In genomic region chr3:129984797-129985196, GRCm38 (mm10) we compare ENCODE assay signal across 22 mouse cellular contexts.
"Had no signal": no experiment of that assay in that cellular context is flagged by ENCODE, and none has a peak within 500 bp of the region (broad histone marks: within the 10 kb centered on the region; RNA-seq: fewer than 3 reads in every experiment).

No protein-coding gene starts in this region.

- H3K9me3 ChIP-seq: heart, embryonic 10.5 days; heart, embryonic 12.5 days; hindbrain, embryonic 10.5 days; hindbrain, embryonic 12.5 days; kidney, embryonic 15.5 days; limb, embryonic 10.5 days; limb, embryonic 12.5 days; liver, embryonic 13.5 days had no signal

- H3K27me3 ChIP-seq: heart, embryonic 12.5 days; hindbrain, embryonic 12.5 days; kidney, embryonic 15.5 days; limb, embryonic 12.5 days; liver, embryonic 13.5 days had no signal

- DNase-seq: gastrocnemius, adult 2 months; gastrocnemius, postnatal 10 days; gastrocnemius, postnatal 25 days; heart, adult 18-20 months; heart, postnatal 10 days; kidney, adult 11 months; kidney, adult 2 months; kidney, adult 9 months; kidney, postnatal 14 days; liver, embryonic 13.5 days had no signal

- ATAC-seq: hindbrain, embryonic 16.5 days; intestine, embryonic 16.5 days had no signal

- H3K27ac ChIP-seq: gastrocnemius, adult 2 months; heart, embryonic 10.5 days; hindbrain, embryonic 10.5 days; hindbrain, embryonic 12.5 days; hindbrain, embryonic 14.5 days; kidney, embryonic 15.5 days; kidney, postnatal 0 days; left cerebral cortex, adult 2 months; limb, embryonic 10.5 days; limb, embryonic 12.5 days; liver, embryonic 13.5 days had no signal

- H3K4me3 ChIP-seq: gastrocnemius, adult 2 months; heart, embryonic 10.5 days; heart, embryonic 12.5 days; hindbrain, embryonic 10.5 days; hindbrain, embryonic 12.5 days; kidney, embryonic 15.5 days; left cerebral cortex, adult 2 months; limb, embryonic 10.5 days; limb, embryonic 12.5 days; liver, embryonic 13.5 days had no signal

- H3K4me1 ChIP-seq: hindbrain, embryonic 10.5 days; hindbrain, embryonic 12.5 days; kidney, embryonic 15.5 days; liver, embryonic 13.5 days had no signal
